Mouse (Mus musculus): ENCODE measurements around the gene Arxes2. TPM values are rescaled to one million over a fixed set of nuclear protein-coding genes. Genes with fewer than 3 reads are reported as not detected.
"Not testable (repeated sequence)": the region's sequence is repeated elsewhere in the genome, so short reads cannot be mapped to it uniquely, and the experiment has no call there.

Arxes2 gene
- polyA plus RNA-seq, 1 experiment from 2014 or later = 75.7 TPM

GRCm38 (mm10) chrX:135963629-135964028, 30.0 kb upstream of the Arxes2 start:
- Histone ChIP-seq H3K4me2 (replicated peaks; ENCODE audit: low read depth, low read length) (no peak overlapping the region), H3K9me3 (ENCODE audit: control insufficient read depth, low read depth, low read length) (no peaks in the 10 kb centered on the region), H3K9ac (replicated peaks; ENCODE audit: low read depth, low read length) (no peak overlapping the region), H3K36me3 (ENCODE audit: control insufficient read depth, insufficient read depth, low read length) (no peaks in the 10 kb centered on the region), H3K27ac (ENCODE audit: low read length) (no peak overlapping the region), H3K4me3 (ENCODE audit: low read depth, low read length) (no peak overlapping the region), H3K4me1 (ENCODE audit: control insufficient read depth, insufficient read depth, low read length) (no peaks in the 10 kb centered on the region), H3K27me3 (ENCODE audit: control insufficient read depth, insufficient read depth, low read length) (no peaks in the 10 kb centered on the region)
- 19% methylated on average over 3 of the region's 3 CpGs for WGBS
- no peak; the same call in 1 of the 2 replicates for ATAC-seq (ENCODE audit: insufficient number of reproducible peaks, insufficient read depth, low FRiP score, low read depth)

DNA sequence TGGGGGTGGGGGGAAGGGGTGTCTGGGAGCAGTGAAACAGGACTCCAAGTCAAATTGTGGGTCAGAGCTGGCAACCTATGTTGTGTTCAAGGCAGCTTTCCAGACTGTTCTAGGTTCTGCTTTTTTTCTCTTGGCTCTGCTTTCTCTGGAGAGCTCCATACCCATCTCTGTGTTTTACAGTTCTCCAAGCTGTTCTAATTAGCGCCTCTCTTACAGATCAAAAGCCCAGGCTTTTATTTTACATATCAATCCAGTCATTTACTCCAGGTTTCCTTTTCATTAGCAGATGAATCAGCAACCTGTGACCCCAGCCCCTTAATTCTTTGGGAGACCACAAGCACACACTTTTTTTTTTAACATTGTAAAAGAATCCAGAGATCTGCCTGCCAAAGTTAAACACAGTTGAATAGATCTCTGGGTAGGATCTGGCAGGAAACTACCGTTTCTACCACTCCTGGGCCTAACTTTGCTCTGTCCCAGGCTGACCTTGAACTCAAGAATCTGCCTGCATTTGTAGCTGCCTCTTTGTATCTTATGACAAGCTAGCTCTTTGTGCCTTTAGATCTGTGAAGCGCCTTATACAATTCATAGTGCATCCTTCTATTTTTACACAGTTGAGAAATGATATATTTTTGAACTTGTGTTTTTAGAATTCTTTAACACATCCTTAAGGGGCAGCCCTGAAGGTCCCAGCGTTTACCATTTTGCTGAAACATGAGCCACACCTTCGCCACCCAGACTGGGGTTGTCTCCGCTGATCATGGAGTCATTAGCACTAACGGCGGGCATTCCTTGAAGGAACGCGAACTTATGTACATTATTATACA, 19.8 kb upstream of the Arxes2 start:
- H3K9ac ChIP-seq (replicated peaks; ENCODE audit: low read depth, low read length) = no peak overlapping the region
- no peak overlapping the region for H3K4me2 ChIP-seq (replicated peaks; ENCODE audit: low read depth, low read length)
- no peaks in the 10 kb centered on the region for H3K9me3 ChIP-seq (ENCODE audit: control insufficient read depth, low read depth, low read length)
- H3K27ac ChIP-seq (ENCODE audit: low read length) = no peak overlapping the region
- ATAC-seq (ENCODE audit: insufficient number of reproducible peaks, insufficient read depth, low FRiP score, low read depth) = no peak
- no peak overlapping the region for H3K4me3 ChIP-seq (ENCODE audit: low read depth, low read length)
- WGBS = 59% methylated on average over 10 of the region's 10 CpGs
- H3K36me3 ChIP-seq (ENCODE audit: control insufficient read depth, insufficient read depth, low read length) = no peaks in the 10 kb centered on the region
- no peaks in the 10 kb centered on the region for H3K27me3 ChIP-seq (ENCODE audit: control insufficient read depth, insufficient read depth, low read length)
- H3K4me1 ChIP-seq (ENCODE audit: control insufficient read depth, insufficient read depth, low read length) = no peaks in the 10 kb centered on the region

GRCm38 (mm10) chrX:135974424-135975225, 19.0 kb upstream of the Arxes2 start:
- Histone ChIP-seq H3K4me2 (replicated peaks; ENCODE audit: low read depth, low read length) (no peak overlapping the region), H3K4me1 (ENCODE audit: control insufficient read depth, insufficient read depth, low read length) (no peaks in the 10 kb centered on the region), H3K9me3 (ENCODE audit: control insufficient read depth, low read depth, low read length) (no peaks in the 10 kb centered on the region), H3K4me3 (ENCODE audit: low read depth, low read length) (no peak overlapping the region), H3K9ac (replicated peaks; ENCODE audit: low read depth, low read length) (no peak overlapping the region), H3K27me3 (ENCODE audit: control insufficient read depth, insufficient read depth, low read length) (no peaks in the 10 kb centered on the region), H3K36me3 (ENCODE audit: control insufficient read depth, insufficient read depth, low read length) (no peaks in the 10 kb centered on the region), H3K27ac (ENCODE audit: low read length) (no peak overlapping the region)
- 56% methylated on average over 20 of the region's 20 CpGs for whole genome bisulfite sequencing
- no peak for ATAC-seq (ENCODE audit: insufficient number of reproducible peaks, insufficient read depth, low FRiP score, low read depth)

- Histone ChIP-seq H3K4me3 (ENCODE audit: low read depth, low read length) (no peak overlapping the region), H3K4me1 (ENCODE audit: control insufficient read depth, insufficient read depth, low read length) (no peaks in the 10 kb centered on the region), H3K36me3 (ENCODE audit: control insufficient read depth, insufficient read depth, low read length) (no peaks in the 10 kb centered on the region), H3K27ac (ENCODE audit: low read length) (no peak overlapping the region), H3K27me3 (ENCODE audit: control insufficient read depth, insufficient read depth, low read length) (no peaks in the 10 kb centered on the region), H3K9me3 (ENCODE audit: control insufficient read depth, low read depth, low read length) (no peaks in the 10 kb centered on the region), H3K9ac (replicated peaks; ENCODE audit: low read depth, low read length) (no peak overlapping the region), H3K4me2 (replicated peaks; ENCODE audit: low read depth, low read length) (no peak overlapping the region)
- no peak for ATAC-seq (ENCODE audit: insufficient number of reproducible peaks, insufficient read depth, low FRiP score, low read depth)
- WGBS = 27% methylated on average over 8 of the region's 8 CpGs
Measured at GRCm38 (mm10) chrX:135975226-135975552, 18.4 kb upstream of the Arxes2 start.

DNA sequence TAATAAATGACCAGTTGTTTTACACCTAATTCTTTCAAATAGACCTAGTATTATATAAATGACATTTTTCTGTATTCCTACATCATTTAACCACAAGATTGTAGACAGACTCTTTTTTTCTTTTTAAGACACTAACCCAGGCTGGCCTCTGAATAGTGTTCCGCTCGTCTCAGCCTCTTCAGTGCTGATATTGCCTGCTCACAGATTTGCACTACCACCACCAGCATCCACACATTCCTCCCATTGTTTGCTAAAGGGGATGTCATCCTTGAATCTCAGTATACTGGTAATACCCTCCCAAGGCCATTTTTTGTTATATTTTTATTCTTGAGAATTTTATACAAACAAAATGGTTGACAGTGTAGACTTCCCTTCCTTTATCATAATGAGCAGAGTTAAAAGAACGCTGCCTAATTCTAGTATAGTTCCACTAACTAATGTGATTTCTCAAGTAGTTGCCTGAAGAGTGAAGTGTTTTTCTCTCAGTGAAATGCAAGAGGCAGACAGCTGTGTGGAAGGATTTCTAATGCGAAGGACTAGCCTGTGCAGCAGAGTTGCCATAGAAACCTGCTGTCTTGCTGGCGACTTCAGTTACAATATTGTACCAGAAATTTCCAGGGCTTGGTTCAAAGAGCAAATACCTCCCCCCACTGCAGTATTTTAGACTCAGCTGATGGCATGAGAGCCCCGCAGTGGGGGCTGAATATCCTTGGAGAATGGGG, 8.9 kb upstream of the Arxes2 start:
- Histone ChIP-seq H3K4me2 (replicated peaks; ENCODE audit: low read depth, low read length) (no peak overlapping the region), H3K27me3 (ENCODE audit: control insufficient read depth, insufficient read depth, low read length) (no peaks in the 10 kb centered on the region), H3K36me3 (ENCODE audit: control insufficient read depth, insufficient read depth, low read length) (no peaks in the 10 kb centered on the region), H3K9ac (replicated peaks; ENCODE audit: low read depth, low read length) (no peak overlapping the region), H3K4me3 (ENCODE audit: low read depth, low read length) (no peak overlapping the region), H3K27ac (ENCODE audit: low read length) (no peak overlapping the region), H3K9me3 (ENCODE audit: control insufficient read depth, low read depth, low read length) (no peaks in the 10 kb centered on the region), H3K4me1 (ENCODE audit: control insufficient read depth, insufficient read depth, low read length) (no peaks in the 10 kb centered on the region)
- no peak for ATAC-seq (ENCODE audit: insufficient number of reproducible peaks, insufficient read depth, low FRiP score, low read depth)
- 58% methylated on average over 6 of the region's 6 CpGs for WGBS

GRCm38 (mm10) chrX:135986267-135986666, 7.4 kb upstream of the Arxes2 start:
- Histone ChIP-seq H3K4me2 (replicated peaks; ENCODE audit: low read depth, low read length) (no peak overlapping the region), H3K27me3 (ENCODE audit: control insufficient read depth, insufficient read depth, low read length) (no peaks in the 10 kb centered on the region), H3K9me3 (ENCODE audit: control insufficient read depth, low read depth, low read length) (no peaks in the 10 kb centered on the region), H3K4me3 (ENCODE audit: low read depth, low read length) (no peak overlapping the region), H3K27ac (ENCODE audit: low read length) (no peak overlapping the region), H3K4me1 (ENCODE audit: control insufficient read depth, insufficient read depth, low read length) (no peaks in the 10 kb centered on the region), H3K36me3 (ENCODE audit: control insufficient read depth, insufficient read depth, low read length) (no peaks in the 10 kb centered on the region), H3K9ac (replicated peaks; ENCODE audit: low read depth, low read length) (no peak overlapping the region)
- 92% methylated on average over 3 of the region's 3 CpGs for WGBS
- no peak for ATAC-seq (ENCODE audit: insufficient number of reproducible peaks, insufficient read depth, low FRiP score, low read depth)

GRCm38 (mm10) chrX:135990661-135991060, 3.0 kb upstream of the Arxes2 start:
- 70% methylated on average over 2 of the region's 2 CpGs for WGBS
- no peak for ATAC-seq (ENCODE audit: insufficient number of reproducible peaks, insufficient read depth, low FRiP score, low read depth)
- Histone ChIP-seq H3K36me3 (ENCODE audit: control insufficient read depth, insufficient read depth, low read length) (no peaks in the 10 kb centered on the region), H3K9ac (replicated peaks; ENCODE audit: low read depth, low read length) (no peak overlapping the region), H3K9me3 (ENCODE audit: control insufficient read depth, low read depth, low read length) (no peaks in the 10 kb centered on the region), H3K4me1 (ENCODE audit: control insufficient read depth, insufficient read depth, low read length) (no peaks in the 10 kb centered on the region), H3K4me2 (replicated peaks; ENCODE audit: low read depth, low read length) (no peak overlapping the region), H3K4me3 (ENCODE audit: low read depth, low read length) (no peak overlapping the region), H3K27ac (ENCODE audit: low read length) (no peak overlapping the region), H3K27me3 (ENCODE audit: control insufficient read depth, insufficient read depth, low read length) (no peaks in the 10 kb centered on the region)

- peak; percentile 88 for ATAC-seq (ENCODE audit: insufficient number of reproducible peaks, insufficient read depth, low FRiP score, low read depth)
- H3K9ac ChIP-seq (replicated peaks; ENCODE audit: low read depth, low read length); H3K4me2 ChIP-seq (replicated peaks; ENCODE audit: low read depth, low read length); H3K4me1 ChIP-seq (ENCODE audit: control insufficient read depth, insufficient read depth, low read length); H3K4me3 ChIP-seq (ENCODE audit: low read depth, low read length); H3K36me3 ChIP-seq (ENCODE audit: control insufficient read depth, insufficient read depth, low read length); H3K27me3 ChIP-seq (ENCODE audit: control insufficient read depth, insufficient read depth, low read length); H3K9me3 ChIP-seq (ENCODE audit: control insufficient read depth, low read depth, low read length); H3K27ac ChIP-seq (ENCODE audit: low read length): not testable (repeated sequence)
- WGBS = 51% methylated on average over 2 of the region's 3 CpGs
Measured at GRCm38 (mm10) chrX:135993192-135993594, 431 bp upstream of the Arxes2 start.

Measured in stomach, embryonic 14.5 days (tissue).